Mouse (Mus musculus) cerebral cortex, adult 2 months (tissue): Measurements from ENCODE around the gene Tnk1.

ENCODE experiments used
- WGBS: fragments of 180-500 bp; shearing (Covaris S2); methylation state at CpG from one replicate; pipeline ENCODE4 v1.1.7; 2018; 5-methylcytosine and 5-hydroxymethylcytosine counted together

The Tnk1 gene

GRCm38 (mm10) chr11:69878952-69879351 lies 20.4 kb upstream of the Tnk1 start:
- WGBS = 89% methylated on average over 6 of the region's 6 CpGs

GRCm38 (mm10) chr11:69878399-69878798 lies 19.9 kb upstream of the Tnk1 start:
- 83% methylated on average over 3 of the region's 3 CpGs for WGBS

- WGBS = 80% methylated on average over 11 of the region's 11 CpGs
Measured at GRCm38 (mm10) chr11:69877878-69878277, 19.3 kb upstream of the Tnk1 start, which contains the start of gene Tmem95. Gene Tmem95 (minus strand): TSS chr11:69878018.

- 6% methylated on average over 12 of the region's 12 CpGs for WGBS
Measured at GRCm38 (mm10) chr11:69876867-69877266, 18.3 kb upstream of the Tnk1 start.

GRCm38 (mm10) chr11:69876186-69876585 lies 17.7 kb upstream of the Tnk1 start:
- WGBS = 49% methylated on average over 7 of the region's 7 CpGs

GRCm38 (mm10) chr11:69872451-69872850 lies 13.9 kb upstream of the Tnk1 start:
- 72% methylated on average over 4 of the region's 4 CpGs for WGBS

GRCm38 (mm10) chr11:69871822-69872221 lies 13.3 kb upstream of the Tnk1 start:
- 89% methylated on average over 7 of the region's 7 CpGs for WGBS

GRCm38 (mm10) chr11:69870289-69871069 lies 11.9 kb upstream of the Tnk1 start:
- 96% methylated on average over 2 of the region's 2 CpGs for WGBS

- WGBS = 76% methylated on average over 9 of the region's 9 CpGs
Measured at GRCm38 (mm10) chr11:69867335-69867734, 8.8 kb upstream of the Tnk1 start.

- WGBS = 75% methylated on average over 9 of the region's 9 CpGs
Measured at GRCm38 (mm10) chr11:69865561-69865960, 7.0 kb upstream of the Tnk1 start.

GRCm38 (mm10) chr11:69864138-69864860 lies 5.8 kb upstream of the Tnk1 start:
- WGBS = 48% methylated on average over 8 of the region's 8 CpGs

GRCm38 (mm10) chr11:69863729-69864128 lies 5.2 kb upstream of the Tnk1 start:
- 90% methylated on average over 3 of the region's 3 CpGs for WGBS

GRCm38 (mm10) chr11:69855347-69855746 lies 3.2 kb downstream of the Tnk1 start:
- 32% methylated on average over 16 of the region's 16 CpGs for WGBS

- WGBS = 67% methylated on average over 10 of the region's 10 CpGs
Measured at GRCm38 (mm10) chr11:69854680-69855079, 3.9 kb downstream of the Tnk1 start.

GRCm38 (mm10) chr11:69853994-69854393 lies 4.5 kb downstream of the Tnk1 start:
- 72% methylated on average over 7 of the region's 7 CpGs for WGBS

- WGBS = 68% methylated on average over 8 of the region's 8 CpGs
Measured at GRCm38 (mm10) chr11:69850754-69851153, 7.8 kb downstream of the Tnk1 start.

GRCm38 (mm10) chr11:69849884-69850283 lies 8.6 kb downstream of the Tnk1 start:
- 89% methylated on average over 15 of the region's 15 CpGs for WGBS

GRCm38 (mm10) chr11:69849128-69849527 lies 9.4 kb downstream of the Tnk1 start:
- 74% methylated on average over 9 of the region's 9 CpGs for WGBS

- WGBS = 93% methylated on average over 6 of the region's 6 CpGs
Measured at GRCm38 (mm10) chr11:69848021-69848420, 10.5 kb downstream of the Tnk1 start.

- 17% methylated on average over 37 of the region's 37 CpGs for WGBS
Measured at GRCm38 (mm10) chr11:69846738-69847688, 11.5 kb downstream of the Tnk1 start.

GRCm38 (mm10) chr11:69846198-69846680 lies 12.3 kb downstream of the Tnk1 start, which contains the start of gene Plscr3:
Gene Plscr3 (plus strand): TSS chr11:69846376.
- under 1% methylated on average over 38 of the region's 38 CpGs for WGBS

GRCm38 (mm10) chr11:69838714-69839104 lies 19.8 kb downstream of the Tnk1 start:
- 0% methylated on average over 7 of the region's 7 CpGs for WGBS
